Mouse (Mus musculus) spleen, adult 2 months (tissue): ENCODE data around the gene Mcm5. TPM values are rescaled to one million over a fixed set of nuclear protein-coding genes. Genes with fewer than 3 reads are reported as not detected.

Experiments
- DNase-seq, 2 experiments: peaks; one replicate each; pipeline versions ENCODE4 v3.0.0 to v3.0.0-alpha.2; 2012 to 2021; ENCODE audit warnings: low spot score in 2 of 2, low read depth in 1 of 2
- H3K27ac ChIP-seq: fragments of 200-500 bp; 2 replicates; pipeline ENCODE4 v1.5.1; 2012; ENCODE audit warnings: low read length, inconsistent platforms; ENCODE audit not compliant: insufficient read depth
- H3K27me3 ChIP-seq: fragments of 200-500 bp; 2 replicates; pipeline ENCODE4 v1.6.1; 2012; ENCODE audit warnings: mild to moderate bottlenecking, moderate library complexity, low read length, inconsistent platforms; ENCODE audit not compliant: control insufficient read depth, insufficient read depth
- H3K36me3 ChIP-seq: fragments of 200-500 bp; 2 replicates; pipeline ENCODE4 v1.6.1; 2012; ENCODE audit warnings: mild to moderate bottlenecking, low read length, inconsistent platforms; ENCODE audit not compliant: control insufficient read depth, insufficient read depth
- H3K4me1 ChIP-seq: fragments of 200-500 bp; 2 replicates; pipeline ENCODE4 v1.6.1; 2011; ENCODE audit warnings: inconsistent platforms; ENCODE audit not compliant: control insufficient read depth, insufficient read depth, insufficient read length
- H3K4me3 ChIP-seq: fragments of 200-500 bp; 2 replicates; pipeline ENCODE4 v1.5.1; 2011; ENCODE audit warnings: mild to moderate bottlenecking, inconsistent platforms; ENCODE audit not compliant: insufficient read depth, insufficient read length; ENCODE audit errors: extremely low read depth
- CTCF ChIP-seq: fragments of 200-500 bp; IDR thresholded peaks from 2 replicates; pipeline ENCODE4 v1.5.1; 2011; ENCODE audit warnings: mild to moderate bottlenecking, inconsistent platforms; ENCODE audit not compliant: insufficient read depth, insufficient read length, insufficient replicate concordance; ENCODE audit errors: extremely low read depth
- POLR2A ChIP-seq: fragments of 200-500 bp; IDR thresholded peaks from 2 replicates; pipeline ENCODE4 v1.6.1; 2011; ENCODE audit warnings: low read depth, low read length, inconsistent platforms
- WGBS: fragments of 180-500 bp; shearing (Covaris S2); methylation state at CpG from one replicate; pipeline ENCODE4 v1.1.7; 2018; 5-methylcytosine and 5-hydroxymethylcytosine counted together
- polyA plus RNA-seq: library from polyadenylated mRNA; depleted of rRNA; stranded (reverse); fragments of >200 nt; gene quantifications from 2 replicates; pipeline ENCODE4 v1.2.3, GENCODE M21; 2012; rRNA removed

The Mcm5 gene
- polyA plus RNA-seq, 1 experiment: 34.8 TPM

- Histone ChIP-seq H3K36me3 (no peaks in the 10 kb centered on the region), H3K4me3 (no peak overlapping the region), H3K27ac (no peak overlapping the region), H3K4me1 (peaks cover 3% of the 10 kb centered on the region; the same call in 1 of the 2 replicates), H3K27me3 (no peaks in the 10 kb centered on the region)
- TF ChIP-seq POLR2A: no peak
- no peak for TF ChIP-seq CTCF
- no peak for DNase-seq
- WGBS: 82% methylated on average over 2 of the region's 2 CpGs
Observed at GRCm38 (mm10) chr8:75155740-75156322, 46.5 kb downstream of the Mcm5 start.

GRCm38 (mm10) chr8:75157471-75158230 is 48.3 kb downstream of the Mcm5 start:
- TF ChIP-seq CTCF: no peak
- TF ChIP-seq POLR2A: no peak
- no peak for DNase-seq
- peaks cover 3% of the 10 kb centered on the region; the same call in 1 of the 2 replicates for H3K4me1 ChIP-seq
- WGBS: 72% methylated on average over 7 of the region's 7 CpGs
- no peak overlapping the region for H3K4me3 ChIP-seq
- H3K27me3 ChIP-seq: no peaks in the 10 kb centered on the region
- no peaks in the 10 kb centered on the region for H3K36me3 ChIP-seq
- no peak overlapping the region for H3K27ac ChIP-seq

DNA sequence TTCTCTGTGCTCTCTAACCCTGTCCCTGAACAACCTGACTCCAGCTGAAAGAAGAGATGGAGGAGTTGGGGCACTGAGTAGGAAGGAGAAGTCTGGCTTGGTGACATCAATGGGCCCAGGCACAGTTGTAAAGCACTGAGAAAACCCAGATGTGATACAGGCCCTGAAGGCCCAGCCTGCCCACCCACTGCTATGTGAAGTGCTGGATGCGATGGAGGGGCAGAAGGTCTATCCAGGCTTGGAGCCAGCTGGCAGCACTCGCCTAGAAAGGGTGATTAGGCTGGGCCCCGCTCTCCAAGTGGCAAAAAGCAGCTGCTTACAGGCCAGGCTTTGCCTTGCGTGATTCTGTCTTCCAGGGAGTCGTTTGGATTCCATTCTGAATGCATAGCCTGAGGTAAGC is 60.0 kb downstream of the Mcm5 start:
- 79% methylated on average over 5 of the region's 5 CpGs for WGBS
- no peak for DNase-seq
- H3K4me3 ChIP-seq: no peak overlapping the region
- no peaks in the 10 kb centered on the region for H3K36me3 ChIP-seq
- H3K4me1 ChIP-seq: no peaks in the 10 kb centered on the region
- H3K27me3 ChIP-seq: no peaks in the 10 kb centered on the region
- no peak for TF ChIP-seq POLR2A
- no peak overlapping the region for H3K27ac ChIP-seq

GRCm38 (mm10) chr8:75172009-75172685 is 62.8 kb downstream of the Mcm5 start:
- TF ChIP-seq CTCF (no peak), POLR2A (no peak)
- no peaks in the 10 kb centered on the region for H3K4me1 ChIP-seq
- 70% methylated on average over 6 of the region's 6 CpGs for WGBS

More at GRCm38 (mm10) chr8:75172009-75172685, 62.8 kb downstream of the Mcm5 start:
- DNase-seq: no peak
- no peak overlapping the region for H3K4me3 ChIP-seq
- H3K27ac ChIP-seq: no peak overlapping the region
- H3K36me3 ChIP-seq: no peaks in the 10 kb centered on the region
- no peaks in the 10 kb centered on the region for H3K27me3 ChIP-seq

Other genes with a start within 250 kb of the Mcm5 start
- gene Isx, start 236.4 kb upstream of the Mcm5 start, polyA plus RNA-seq: 0.04 TPM in 1 of 2 replicates, not detected in the other
- 6.7 and 7.5 TPM in 2 replicates for gene Hmgxb4, start 116.2 kb upstream of the Mcm5 start, polyA plus RNA-seq
- 24.7 and 29.7 TPM in 2 replicates for gene Tom1, start 75.9 kb upstream of the Mcm5 start, polyA plus RNA-seq
- 222 and 386 TPM in 2 replicates for gene Hmox1, start 15.9 kb upstream of the Mcm5 start, polyA plus RNA-seq
- gene Rasd2, start 104.4 kb downstream of the Mcm5 start, polyA plus RNA-seq: 0.76 and 1.3 TPM in 2 replicates